Mouse (Mus musculus): ENCODE results near the gene Vps37b. TPM values are rescaled to one million over a fixed set of nuclear protein-coding genes. Genes with fewer than 3 reads are reported as not detected.

Vps37b gene
- polyA plus RNA-seq, 1 experiment from 2014 or later, result 51.2 TPM

DNA sequence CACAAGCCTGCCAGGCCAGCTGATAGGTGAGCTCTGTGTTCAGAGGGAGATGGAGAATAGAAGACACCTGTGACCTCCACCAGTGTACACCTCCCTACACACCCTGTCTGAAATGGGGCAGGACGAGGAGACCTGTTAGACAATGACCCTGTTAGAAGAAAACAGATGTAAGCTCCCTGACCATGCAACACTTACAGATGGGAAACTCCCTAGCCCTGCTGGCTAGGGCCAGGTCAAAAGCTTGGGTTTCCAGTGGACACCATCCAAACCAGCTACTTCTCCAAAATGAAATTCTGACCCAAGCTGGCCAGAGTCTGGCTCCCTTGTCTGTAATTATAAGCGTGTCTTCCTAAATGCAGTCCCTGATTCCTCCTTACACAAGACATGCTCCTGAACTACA is 16.3 kb downstream of the Vps37b start:
- no peaks in the 10 kb centered on the region for H3K27me3 ChIP-seq (ENCODE audit: poor library complexity, severe bottlenecking)
- H3K36me3 ChIP-seq (replicated peaks), result peaks cover 41% of the 10 kb centered on the region
- no peaks in the 10 kb centered on the region for H3K9me3 ChIP-seq
- 78% methylated on average over 2 of the region's 2 CpGs for WGBS
- H3K4me1 ChIP-seq, result peaks cover 97% of the 10 kb centered on the region
- H3K4me3 ChIP-seq, result no peak overlapping the region
- H3K27ac ChIP-seq, result no peak overlapping the region; the same call in 1 of the 2 replicates
- no peak for DNase-seq (ENCODE audit: extremely low spot score, low spot score)

DNA sequence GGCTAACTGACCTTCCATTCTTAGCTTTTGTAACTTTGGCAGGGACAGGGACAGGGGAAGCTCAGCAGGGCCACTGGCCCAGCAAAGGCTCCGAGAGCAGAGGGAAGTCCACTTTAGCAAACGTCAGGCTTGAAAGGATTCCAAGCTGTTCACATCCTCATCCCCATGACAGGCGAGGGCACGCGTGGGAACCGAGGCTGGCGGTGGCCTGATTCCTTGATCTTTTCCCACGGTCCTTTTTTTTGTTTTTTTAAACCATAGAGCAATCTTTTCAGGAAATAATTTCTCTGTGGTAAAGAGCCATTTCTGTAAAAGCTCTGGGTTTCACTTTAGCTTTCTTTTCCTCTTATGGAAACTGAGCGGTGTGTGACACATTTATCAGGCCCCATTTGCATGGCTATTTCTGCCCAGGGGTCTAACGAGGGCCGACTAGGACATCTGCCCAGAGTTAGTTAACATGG is 17.2 kb downstream of the Vps37b start:
- no peak for DNase-seq (ENCODE audit: extremely low spot score, low spot score)
- peaks cover 50% of the 10 kb centered on the region for H3K36me3 ChIP-seq (replicated peaks)
- 29% methylated on average over 11 of the region's 11 CpGs for WGBS
- no peak overlapping the region for H3K4me3 ChIP-seq
- peaks cover 95% of the 10 kb centered on the region for H3K4me1 ChIP-seq
- no peaks in the 10 kb centered on the region for H3K27me3 ChIP-seq (ENCODE audit: poor library complexity, severe bottlenecking)
- no peaks in the 10 kb centered on the region for H3K9me3 ChIP-seq
- peak overlapping the region; percentile 17; the same call in 1 of the 2 replicates for H3K27ac ChIP-seq

DNA sequence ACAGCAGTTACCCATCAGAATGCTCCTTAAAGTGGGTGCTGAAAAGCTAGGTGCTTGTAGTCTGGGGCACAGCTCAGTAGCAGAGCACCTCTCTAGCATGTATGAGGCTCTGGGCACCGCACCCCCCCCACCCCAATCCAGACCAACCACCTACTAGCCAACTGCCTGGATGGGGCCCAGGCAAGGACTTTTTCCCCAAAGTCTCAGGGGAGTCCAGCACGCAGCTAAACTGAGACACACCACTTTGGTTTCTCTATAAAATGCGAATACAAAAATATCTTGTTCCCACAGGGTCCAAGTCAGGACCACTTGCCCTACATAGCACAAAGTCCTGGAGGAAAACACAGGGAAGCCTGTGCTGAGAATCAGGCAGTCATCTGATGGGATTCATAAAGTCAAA is 17.9 kb downstream of the Vps37b start:
- Histone ChIP-seq H3K4me1 (peaks cover 89% of the 10 kb centered on the region), H3K27me3 (ENCODE audit: poor library complexity, severe bottlenecking) (no peaks in the 10 kb centered on the region), H3K9me3 (no peaks in the 10 kb centered on the region), H3K36me3 (replicated peaks) (peaks cover 52% of the 10 kb centered on the region), H3K27ac (0 out of 2 replicates have a peak overlapping the region, but pooled peaks have one; percentile 17), H3K4me3 (no peak overlapping the region)
- no peak for DNase-seq (ENCODE audit: extremely low spot score, low spot score)
- WGBS, result 94% methylated on average over 3 of the region's 3 CpGs

DNA sequence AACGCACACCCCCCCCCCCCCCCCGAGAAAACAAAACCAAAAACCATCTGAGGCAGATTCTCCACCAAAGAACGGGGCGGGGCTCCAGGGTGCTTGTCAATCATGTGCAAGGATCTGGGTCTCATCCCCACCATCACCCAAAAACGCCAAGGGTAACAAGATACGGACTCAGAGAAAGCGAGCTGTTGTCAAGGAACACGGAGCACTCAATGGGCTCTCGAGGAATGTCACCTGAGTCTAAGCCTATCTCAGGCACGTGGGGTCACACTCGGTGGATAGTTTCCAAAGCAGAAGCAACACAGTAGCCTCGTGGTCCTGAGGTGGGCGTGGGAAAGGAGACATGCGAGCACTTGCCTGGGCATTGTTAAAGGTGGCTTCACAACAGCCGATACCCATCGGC is 18.3 kb downstream of the Vps37b start:
- 91% methylated on average over 16 of the region's 16 CpGs for WGBS
- Histone ChIP-seq H3K27ac (0 out of 2 replicates have a peak overlapping the region, but pooled peaks have one; percentile 17), H3K4me1 (peaks cover 85% of the 10 kb centered on the region), H3K36me3 (replicated peaks) (peaks cover 52% of the 10 kb centered on the region), H3K27me3 (ENCODE audit: poor library complexity, severe bottlenecking) (no peaks in the 10 kb centered on the region), H3K4me3 (no peak overlapping the region), H3K9me3 (no peaks in the 10 kb centered on the region)
- DNase-seq (ENCODE audit: extremely low spot score, low spot score), result no peak

DNA sequence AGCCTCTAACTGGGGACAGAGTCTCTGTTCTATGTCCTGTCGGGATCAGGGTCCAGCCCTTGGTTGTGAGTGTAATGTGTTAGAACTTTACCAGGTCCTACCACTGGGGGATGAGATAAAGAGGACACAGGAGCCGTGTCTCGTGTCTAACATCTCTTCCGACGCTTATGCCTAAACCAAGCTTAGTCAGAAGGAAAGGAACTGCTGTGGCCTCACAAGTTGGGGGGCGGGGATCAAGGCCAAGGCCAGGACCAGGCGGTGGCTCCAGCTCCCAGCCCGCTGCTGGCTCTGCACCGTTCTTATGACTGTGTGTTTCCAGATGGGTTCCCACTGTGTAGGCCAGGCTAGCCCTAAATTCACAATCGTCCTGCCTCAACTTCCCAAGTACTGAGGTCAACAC is 19.2 kb downstream of the Vps37b start:
- Histone ChIP-seq H3K9me3 (no peaks in the 10 kb centered on the region), H3K27me3 (ENCODE audit: poor library complexity, severe bottlenecking) (no peaks in the 10 kb centered on the region), H3K27ac (peak overlapping the region; percentile 84), H3K4me3 (no peak overlapping the region), H3K4me1 (peaks cover 78% of the 10 kb centered on the region), H3K36me3 (replicated peaks) (peaks cover 59% of the 10 kb centered on the region)
- DNase-seq (ENCODE audit: extremely low spot score, low spot score), result no peak
- 86% methylated on average over 10 of the region's 10 CpGs for WGBS

DNA sequence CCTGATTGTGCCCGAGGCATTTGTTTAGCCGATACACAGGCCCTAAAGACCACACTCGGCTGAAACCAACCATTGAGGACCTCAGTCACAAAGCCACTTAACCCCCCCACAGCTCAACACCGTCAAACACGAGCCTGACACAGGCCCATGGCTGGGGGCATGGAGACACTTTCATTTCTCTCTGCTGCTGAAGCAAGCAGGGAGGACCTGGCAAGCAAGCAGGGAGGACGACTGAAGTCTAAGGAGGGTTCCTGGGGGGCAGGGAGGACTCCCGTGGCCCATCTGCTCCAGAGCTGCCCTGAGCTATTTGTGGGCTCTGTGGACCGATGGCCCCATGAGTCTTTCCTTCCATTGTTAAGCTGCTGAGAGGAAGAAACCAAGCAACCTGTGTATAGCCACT is 20.1 kb downstream of the Vps37b start:
- no peaks in the 10 kb centered on the region for H3K9me3 ChIP-seq
- peaks cover 64% of the 10 kb centered on the region for H3K36me3 ChIP-seq (replicated peaks)
- WGBS, result 23% methylated on average over 8 of the region's 8 CpGs
- peak overlapping the region; percentile 84 for H3K27ac ChIP-seq
- H3K27me3 ChIP-seq (ENCODE audit: poor library complexity, severe bottlenecking), result no peaks in the 10 kb centered on the region
- peak overlapping the region; percentile 33; the same call in 1 of the 2 replicates for H3K4me3 ChIP-seq
- DNase-seq (ENCODE audit: extremely low spot score, low spot score), result no peak
- H3K4me1 ChIP-seq, result peaks cover 68% of the 10 kb centered on the region

DNA sequence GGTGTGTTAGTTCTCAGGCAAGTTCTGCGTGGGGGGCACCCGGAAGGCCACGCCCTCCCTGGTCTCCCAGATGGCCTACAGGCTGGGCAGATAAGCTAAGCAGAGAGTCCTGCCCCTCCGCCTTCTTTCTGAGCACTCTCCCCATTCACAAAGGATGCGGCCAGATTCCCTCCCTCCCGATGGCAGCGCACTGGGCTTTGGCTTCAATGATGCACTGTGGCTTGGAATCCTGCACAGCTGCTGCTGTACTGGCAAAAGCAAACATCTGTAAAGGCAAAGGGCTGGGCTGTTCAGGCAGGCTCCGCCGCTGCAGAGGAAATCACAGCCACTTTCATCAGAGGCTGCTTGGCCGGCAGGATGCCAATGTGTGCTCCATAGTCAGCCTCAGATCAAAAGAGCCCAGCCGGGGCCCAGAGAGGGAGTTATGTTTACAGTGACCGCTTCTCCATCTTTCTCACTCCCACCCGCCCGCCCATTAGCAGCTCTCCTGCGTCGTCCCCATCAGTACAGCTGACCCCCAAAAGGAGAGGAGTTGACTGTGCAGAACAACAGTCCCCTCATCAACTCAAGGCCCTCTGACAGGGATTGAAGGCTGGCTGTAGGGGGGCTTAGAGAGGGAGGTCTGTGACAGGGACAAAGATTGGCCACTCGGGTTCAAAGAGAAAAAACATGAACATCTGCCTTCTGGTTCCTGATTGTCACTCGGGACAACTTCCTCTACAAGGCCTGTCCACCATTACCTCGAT is 21.0 kb downstream of the Vps37b start:
- Histone ChIP-seq H3K4me1 (peaks cover 60% of the 10 kb centered on the region), H3K9me3 (no peaks in the 10 kb centered on the region), H3K36me3 (replicated peaks) (peaks cover 64% of the 10 kb centered on the region), H3K4me3 (peak overlapping the region; percentile 33), H3K27me3 (ENCODE audit: poor library complexity, severe bottlenecking) (no peaks in the 10 kb centered on the region), H3K27ac (peak overlapping the region; percentile 84)
- DNase-seq (ENCODE audit: extremely low spot score, low spot score), result peak; percentile 51
- WGBS, result 30% methylated on average over 19 of the region's 19 CpGs

DNA sequence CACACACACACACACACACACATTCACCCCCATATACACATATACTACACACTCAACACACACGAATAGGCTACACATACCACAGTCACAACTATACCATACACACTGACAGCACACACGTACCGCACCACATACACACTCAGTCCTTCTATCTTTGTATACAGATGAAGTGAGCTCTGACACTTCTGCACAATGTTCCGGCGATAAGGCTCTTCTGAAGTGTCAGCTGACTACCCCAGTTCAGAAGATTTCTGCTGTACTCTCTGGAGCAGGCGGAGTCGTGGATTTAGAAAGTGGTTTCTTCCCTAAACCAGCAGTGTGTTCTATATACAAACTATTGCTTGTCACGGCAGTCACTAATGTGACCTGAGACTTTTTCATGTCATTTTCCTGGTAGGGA is 22.0 kb downstream of the Vps37b start:
- Histone ChIP-seq H3K27me3 (ENCODE audit: poor library complexity, severe bottlenecking) (no peaks in the 10 kb centered on the region), H3K4me1 (peaks cover 50% of the 10 kb centered on the region), H3K9me3 (no peaks in the 10 kb centered on the region), H3K4me3 (no peak overlapping the region), H3K27ac (peak overlapping the region; percentile 84), H3K36me3 (replicated peaks) (peaks cover 70% of the 10 kb centered on the region)
- DNase-seq (ENCODE audit: extremely low spot score, low spot score), result no peak
- 93% methylated on average over 8 of the region's 8 CpGs for WGBS

DNA sequence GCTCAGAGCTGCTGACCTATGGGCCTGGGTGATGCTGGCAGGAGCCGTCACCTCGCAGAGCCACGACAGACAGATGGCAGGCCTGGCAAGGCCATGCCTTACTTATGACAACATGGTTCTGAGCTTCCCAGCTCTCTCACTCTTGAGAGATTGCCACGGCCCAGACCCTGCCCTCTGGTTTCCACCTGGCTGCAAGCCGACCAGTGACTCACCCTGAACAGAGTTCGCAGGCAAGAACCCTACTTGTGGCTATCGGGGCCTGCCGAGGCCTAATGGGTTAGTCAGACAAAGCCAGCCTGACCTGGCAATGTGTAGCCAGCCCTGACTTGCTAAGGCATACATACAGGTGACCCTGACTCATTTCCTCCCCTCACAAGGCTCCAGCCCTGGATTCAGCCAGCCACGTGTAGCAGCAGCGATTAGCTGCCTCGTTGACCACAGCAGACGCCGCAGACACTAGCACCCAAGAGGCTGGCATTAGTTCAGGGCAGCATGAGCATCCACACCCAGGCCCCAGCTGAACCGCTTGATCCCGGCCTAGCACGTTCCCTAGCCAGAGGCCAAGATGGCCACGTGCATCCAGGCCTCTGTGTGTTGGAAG is 25.1 kb downstream of the Vps37b start:
- no peaks in the 10 kb centered on the region for H3K9me3 ChIP-seq
- H3K27ac ChIP-seq, result no peak overlapping the region
- no peaks in the 10 kb centered on the region for H3K27me3 ChIP-seq (ENCODE audit: poor library complexity, severe bottlenecking)
- H3K4me3 ChIP-seq, result no peak overlapping the region
- peaks cover 23% of the 10 kb centered on the region for H3K4me1 ChIP-seq
- H3K36me3 ChIP-seq (replicated peaks), result peaks cover 85% of the 10 kb centered on the region
- WGBS, result 93% methylated on average over 17 of the region's 17 CpGs
- DNase-seq (ENCODE audit: extremely low spot score, low spot score), result no peak

DNA sequence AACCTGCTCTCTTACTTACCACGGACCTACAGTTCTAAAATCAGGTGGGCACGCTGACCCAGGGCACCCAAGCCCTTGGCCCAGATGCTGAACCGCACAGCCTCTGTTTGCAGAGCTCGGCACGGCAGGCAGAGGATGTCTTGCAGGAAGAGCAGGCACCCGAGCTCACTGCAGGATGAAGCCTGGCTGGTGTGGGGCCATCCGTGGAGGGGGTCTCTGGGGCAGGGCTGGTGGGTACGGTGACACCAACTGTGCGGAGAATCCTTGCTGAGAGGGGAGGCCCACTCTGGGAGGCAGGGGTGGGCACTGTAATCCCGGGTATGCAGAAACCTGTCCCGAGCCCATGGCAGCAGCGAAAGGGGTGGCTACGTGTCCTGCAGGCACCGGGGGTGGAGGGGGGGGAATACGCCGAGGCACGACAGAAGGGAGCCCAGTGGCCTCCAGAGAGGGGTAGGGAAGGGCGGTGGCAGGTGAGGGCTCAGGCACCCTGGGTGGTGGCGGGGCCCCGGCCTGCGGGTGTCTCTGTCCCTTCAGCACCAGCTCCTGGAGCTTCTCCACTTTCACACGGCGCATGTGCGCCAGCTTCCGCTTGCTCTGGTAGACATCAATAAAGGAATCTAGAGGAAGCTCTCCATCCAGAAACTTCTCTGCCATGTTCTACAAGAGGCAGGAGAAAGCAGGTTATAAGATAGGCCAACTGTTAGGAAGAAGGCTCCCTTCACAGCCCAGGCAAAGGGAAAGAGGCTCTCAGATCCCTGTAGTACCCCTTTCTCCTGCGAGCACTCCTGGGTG is 25.8 kb downstream of the Vps37b start:
- peaks cover 91% of the 10 kb centered on the region for H3K36me3 ChIP-seq (replicated peaks)
- no peak overlapping the region for H3K27ac ChIP-seq
- no peak for DNase-seq (ENCODE audit: extremely low spot score, low spot score)
- peaks cover 16% of the 10 kb centered on the region for H3K4me1 ChIP-seq
- H3K9me3 ChIP-seq, result no peaks in the 10 kb centered on the region
- WGBS, result 93% methylated on average over 26 of the region's 26 CpGs
- H3K27me3 ChIP-seq (ENCODE audit: poor library complexity, severe bottlenecking), result no peaks in the 10 kb centered on the region
- H3K4me3 ChIP-seq, result no peak overlapping the region

DNA sequence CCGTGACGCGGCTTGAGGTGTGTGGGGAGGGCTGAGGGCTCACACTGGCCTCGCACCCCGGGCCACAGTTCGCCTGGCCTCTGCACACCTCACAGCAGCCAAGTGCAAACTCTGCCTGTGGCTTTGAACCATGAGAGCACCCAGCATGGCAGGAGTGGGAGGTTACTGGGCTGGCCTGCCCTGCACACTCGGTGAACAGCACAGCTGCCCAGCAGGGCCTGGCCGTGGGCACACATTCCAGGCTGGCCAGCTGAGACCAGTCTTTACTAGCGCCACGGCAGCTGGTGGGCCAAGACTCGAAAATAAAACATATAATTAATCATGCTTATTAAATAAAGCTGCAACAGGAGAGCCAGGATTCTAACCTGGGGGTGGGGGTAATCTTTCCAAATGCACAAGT is 26.5 kb downstream of the Vps37b start:
- no peak overlapping the region for H3K27ac ChIP-seq
- no peaks in the 10 kb centered on the region for H3K27me3 ChIP-seq (ENCODE audit: poor library complexity, severe bottlenecking)
- no peak overlapping the region for H3K4me3 ChIP-seq
- DNase-seq (ENCODE audit: extremely low spot score, low spot score), result no peak
- WGBS, result 94% methylated on average over 11 of the region's 11 CpGs
- no peaks in the 10 kb centered on the region for H3K9me3 ChIP-seq
- peaks cover 88% of the 10 kb centered on the region for H3K36me3 ChIP-seq (replicated peaks)
- H3K4me1 ChIP-seq, result peaks cover 9% of the 10 kb centered on the region

DNA sequence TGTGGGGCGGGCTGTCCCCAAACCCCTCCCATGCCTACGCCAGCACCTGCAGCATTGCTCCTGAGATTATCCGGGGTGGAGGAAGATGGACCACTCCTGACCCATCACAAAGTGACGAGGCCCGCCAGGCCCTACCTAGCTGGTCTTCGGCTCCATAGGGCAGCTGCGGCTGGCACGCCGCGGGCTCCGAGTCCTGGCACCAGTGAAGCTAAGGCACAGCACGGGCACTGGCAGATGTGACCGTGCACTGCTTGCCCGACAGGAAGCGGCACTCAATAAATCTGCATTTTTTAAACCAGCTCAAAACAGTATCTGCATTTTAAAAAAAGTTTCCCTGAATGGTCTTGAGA is 26.9 kb downstream of the Vps37b start:
- no peaks in the 10 kb centered on the region for H3K27me3 ChIP-seq (ENCODE audit: poor library complexity, severe bottlenecking)
- H3K36me3 ChIP-seq (replicated peaks), result peaks cover 83% of the 10 kb centered on the region

More for the DNA sequence above, 26.9 kb downstream of the Vps37b start:
- Histone ChIP-seq H3K9me3 (no peaks in the 10 kb centered on the region), H3K27ac (no peak overlapping the region), H3K4me3 (no peak overlapping the region), H3K4me1 (peaks cover 4% of the 10 kb centered on the region; the same call in 1 of the 2 replicates)
- WGBS, result 94% methylated on average over 15 of the region's 15 CpGs
- DNase-seq (ENCODE audit: extremely low spot score, low spot score), result no peak
